Mouse (Mus musculus): Measurements from ENCODE around the gene Fry.
A peak's percentile ranks its signal among the peaks of the same experiment; 100 is the strongest.

Gene Fry

DNA sequence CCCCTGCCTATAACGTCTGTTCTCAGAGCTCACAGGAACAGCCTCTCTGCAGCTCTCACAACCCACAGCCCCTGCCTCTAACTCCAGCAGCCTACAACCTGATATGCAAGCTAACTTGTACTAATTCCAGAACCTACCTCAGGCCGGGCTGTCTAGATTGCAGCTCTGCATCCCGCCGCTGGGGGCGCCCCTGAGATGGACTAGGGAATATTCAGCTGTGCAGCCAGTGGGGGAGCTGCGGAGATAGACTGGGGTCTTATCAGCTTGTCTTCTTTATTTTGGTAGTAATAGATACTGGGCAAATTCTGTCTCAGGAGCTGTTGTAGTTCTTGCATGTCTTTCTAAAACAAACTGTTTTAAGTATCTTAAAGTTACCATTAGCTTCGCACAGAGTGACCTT is 101.9 kb downstream of the Fry start:
- no peak for DNase-seq (ENCODE audit: low spot score in 2 of 2)

GRCm38 (mm10) chr5:150221806-150222205 is 103.4 kb downstream of the Fry start:
- no peak for DNase-seq (ENCODE audit: low spot score in 2 of 2)

DNA sequence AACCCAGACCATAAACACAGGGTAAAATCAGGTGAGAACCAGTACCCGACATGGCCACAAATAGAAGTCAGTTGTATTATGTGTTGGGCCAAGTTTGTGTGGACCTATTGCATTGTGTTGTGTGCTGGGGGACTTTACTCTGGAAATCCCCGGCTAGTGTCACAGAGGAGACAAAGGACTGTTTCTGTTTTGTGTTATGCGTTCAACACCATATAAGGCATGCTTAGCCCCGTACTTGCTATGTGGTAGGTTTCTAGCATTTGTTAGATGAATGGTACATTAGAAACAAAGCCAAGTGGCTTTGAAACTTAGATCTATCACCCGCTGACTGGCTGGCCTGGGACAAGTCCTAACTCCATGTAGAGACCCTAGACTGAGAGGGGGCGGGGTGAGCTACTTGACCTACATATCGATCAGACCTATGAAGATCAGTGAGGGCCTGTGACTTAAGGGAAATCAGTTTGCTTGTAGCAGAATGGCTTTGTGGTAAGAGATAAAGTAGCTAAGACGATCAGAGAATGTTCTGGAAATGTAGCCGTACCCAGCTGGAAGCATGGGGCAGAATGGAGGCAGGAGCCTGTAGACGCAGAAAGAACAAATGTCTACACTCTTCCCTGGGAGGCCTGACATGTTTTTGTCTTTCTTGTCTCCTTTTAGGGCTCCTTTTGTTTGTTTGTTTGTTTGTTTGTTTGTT is 105.2 kb downstream of the Fry start:
- DNase-seq (ENCODE audit: low spot score in 2 of 2): no peak

DNA sequence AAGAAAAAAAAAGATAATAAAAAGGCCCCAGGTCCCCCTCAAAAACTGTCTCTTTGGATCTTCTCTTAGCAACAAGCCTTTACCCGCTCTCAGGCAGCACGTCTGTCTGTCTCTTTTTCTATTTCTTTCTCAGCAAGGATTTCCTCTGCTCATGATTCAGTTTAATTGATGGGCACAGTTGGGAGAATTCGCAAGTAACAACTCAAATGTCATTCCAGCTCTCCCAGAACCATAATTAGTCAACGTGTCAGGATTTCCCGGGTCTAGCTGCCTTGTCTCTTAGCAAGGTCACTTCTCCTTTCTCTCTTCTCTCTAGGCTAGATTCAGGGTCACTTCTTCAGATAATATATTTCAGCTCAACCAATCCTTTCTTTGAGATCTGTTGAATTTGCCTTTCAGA is 110.6 kb downstream of the Fry start:
- no peak for DNase-seq (ENCODE audit: low spot score in 2 of 2)

GRCm38 (mm10) chr5:150229776-150230175 is 111.3 kb downstream of the Fry start:
- DNase-seq (ENCODE audit: low spot score in 2 of 2): no peak

- no peak for DNase-seq (ENCODE audit: low spot score in 2 of 2)
These were observed 114.0 kb downstream of the Fry start for GRCm38 (mm10) chr5:150232159-150233150.

DNA sequence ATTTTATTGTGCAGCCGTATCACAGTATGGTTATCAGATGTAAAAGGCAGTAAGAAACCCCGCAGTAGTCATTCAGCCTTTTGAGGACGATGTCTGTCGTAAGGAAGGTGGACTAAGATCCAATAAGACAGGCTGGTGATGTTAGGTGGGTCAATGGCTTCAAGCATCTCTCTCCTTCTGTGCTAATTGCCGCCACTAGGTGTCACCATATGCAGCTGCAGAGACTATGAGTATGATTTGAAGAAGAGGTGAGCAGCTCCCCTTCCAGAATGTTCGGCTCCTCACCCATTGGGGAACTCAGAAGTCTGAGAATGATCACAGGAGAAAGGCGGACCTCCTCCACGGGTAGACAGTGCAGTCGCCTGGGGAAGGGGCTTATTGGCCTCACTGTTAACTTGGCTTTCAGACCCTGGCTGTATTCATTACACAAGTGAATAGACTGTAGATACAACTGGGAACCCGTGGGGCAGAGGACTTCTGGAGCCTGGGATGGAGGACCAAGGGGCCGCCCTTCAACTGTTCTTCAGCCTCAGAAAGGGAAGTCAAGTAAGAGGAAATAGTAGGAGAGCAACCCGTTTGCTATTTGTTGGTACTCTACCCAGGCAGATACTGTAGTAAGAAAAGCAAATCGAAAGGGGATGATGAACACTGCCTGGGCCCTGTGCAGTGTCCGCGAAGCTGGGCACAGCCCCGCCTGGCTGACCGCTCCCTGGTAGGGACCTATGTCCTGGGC is 114.9 kb downstream of the Fry start:
- DNase-seq (ENCODE audit: low spot score in 2 of 2): peak; percentile 65 to 82

DNA sequence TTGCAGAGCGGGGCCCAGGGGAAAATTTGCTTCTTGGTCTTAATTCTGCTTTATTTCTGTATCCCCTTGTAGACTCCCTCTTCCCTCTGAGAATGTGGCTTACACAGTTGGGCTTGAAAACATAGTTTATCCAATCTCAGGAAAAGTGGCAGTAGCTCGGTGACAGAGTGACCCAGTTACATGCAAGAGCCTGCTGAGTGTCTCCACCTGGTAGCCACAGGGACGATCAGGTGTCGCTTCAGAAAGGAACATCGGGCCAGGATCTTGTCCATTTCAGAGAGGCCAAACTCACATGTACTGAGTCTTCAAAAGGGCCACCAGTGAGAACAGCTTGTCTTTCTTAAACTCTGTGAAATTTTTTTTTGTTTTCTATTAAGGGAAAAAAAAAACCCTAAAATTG is 117.5 kb downstream of the Fry start:
- DNase-seq (ENCODE audit: low spot score in 2 of 2): no peak

GRCm38 (mm10) chr5:150236597-150236996 is 118.2 kb downstream of the Fry start:
- DNase-seq (ENCODE audit: low spot score in 2 of 2): no peak

- no peak for DNase-seq (ENCODE audit: low spot score in 2 of 2)
These were observed 123.2 kb downstream of the Fry start for GRCm38 (mm10) chr5:150241638-150242037.

- no peak for DNase-seq (ENCODE audit: low spot score in 2 of 2)
These were observed 128.3 kb downstream of the Fry start for GRCm38 (mm10) chr5:150246737-150247136.

DNA sequence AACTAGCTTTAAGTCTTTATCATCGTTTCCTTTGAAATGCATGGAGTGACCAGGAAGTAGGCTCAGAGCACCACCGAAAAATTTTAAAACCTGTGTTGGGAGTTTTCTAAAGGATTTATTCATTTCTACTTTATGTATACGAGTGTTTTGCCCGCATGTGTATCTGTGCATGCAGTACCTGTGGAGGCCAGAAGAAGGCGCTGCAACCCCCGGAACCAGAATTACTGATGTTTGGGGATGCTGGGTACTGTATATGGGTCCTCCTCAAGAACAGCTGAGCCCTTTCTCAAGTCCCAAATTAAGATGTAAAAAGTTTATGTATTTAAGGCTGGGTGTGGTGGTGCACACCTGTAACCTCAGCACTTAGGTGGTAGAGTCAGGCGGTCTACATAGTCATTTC is 139.3 kb downstream of the Fry start:
- DNase-seq (ENCODE audit: low spot score in 2 of 2): no peak

DNA sequence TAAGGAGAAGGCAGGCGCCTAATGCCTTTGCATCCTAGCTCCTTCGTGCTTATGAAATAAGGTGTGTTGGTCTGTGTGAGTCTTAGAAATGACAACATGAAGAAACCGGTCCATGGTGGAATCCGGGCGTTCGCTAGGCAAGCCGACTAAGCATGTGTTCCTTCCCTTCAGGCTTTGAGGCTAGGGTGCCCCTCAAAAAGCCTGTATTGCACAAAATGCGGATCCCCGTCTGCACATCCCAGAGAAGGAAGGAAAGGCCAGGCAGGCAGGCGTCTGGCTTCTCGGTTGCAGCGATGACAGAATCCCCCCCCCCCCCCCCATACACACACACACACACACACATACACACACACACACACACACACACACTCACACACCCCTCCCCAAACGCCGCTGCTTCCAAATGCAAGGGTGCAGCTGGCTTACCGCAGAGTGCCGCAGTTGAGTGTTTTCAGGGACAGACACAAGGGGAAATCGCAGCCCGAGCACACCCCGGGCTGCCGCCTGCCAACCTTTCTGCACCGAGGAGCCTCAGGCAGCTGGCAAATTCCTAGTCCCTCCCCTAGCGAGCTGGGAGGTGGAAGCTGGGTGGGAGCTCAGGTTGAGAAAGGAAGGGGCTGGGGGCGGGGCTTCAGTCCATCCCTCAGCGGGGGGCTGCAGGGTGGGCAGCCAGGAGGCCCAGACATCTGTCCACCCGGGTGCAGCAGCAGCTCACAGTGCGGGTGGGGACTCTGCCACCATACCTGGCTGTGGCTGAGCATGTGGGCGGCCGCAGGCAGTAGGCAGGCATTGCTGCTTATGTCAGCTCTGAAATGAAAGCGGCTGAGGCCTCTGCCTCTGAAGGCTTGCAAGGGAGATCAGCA is 141.0 kb downstream of the Fry start:
- DNase-seq (ENCODE audit: low spot score in 2 of 2): peak; percentile 79 to 83

DNA sequence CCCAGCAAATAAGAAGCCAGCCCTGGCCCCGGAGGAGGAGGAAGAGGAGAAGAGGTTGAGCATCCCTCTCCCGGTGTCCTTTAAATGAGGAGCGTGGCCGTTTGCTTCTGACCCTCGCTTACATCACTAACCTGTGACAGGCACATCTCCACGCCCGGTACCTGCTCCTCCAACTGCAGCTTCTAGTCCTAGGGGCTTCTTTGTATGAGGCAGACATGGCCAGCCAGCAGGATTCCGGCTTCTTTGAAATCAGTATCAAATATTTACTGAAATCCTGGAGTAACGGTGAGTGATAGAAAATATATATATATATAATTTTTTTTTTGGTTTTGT is 141.6 kb downstream of the Fry start:
- no peak for DNase-seq (ENCODE audit: low spot score in 2 of 2)

DNA sequence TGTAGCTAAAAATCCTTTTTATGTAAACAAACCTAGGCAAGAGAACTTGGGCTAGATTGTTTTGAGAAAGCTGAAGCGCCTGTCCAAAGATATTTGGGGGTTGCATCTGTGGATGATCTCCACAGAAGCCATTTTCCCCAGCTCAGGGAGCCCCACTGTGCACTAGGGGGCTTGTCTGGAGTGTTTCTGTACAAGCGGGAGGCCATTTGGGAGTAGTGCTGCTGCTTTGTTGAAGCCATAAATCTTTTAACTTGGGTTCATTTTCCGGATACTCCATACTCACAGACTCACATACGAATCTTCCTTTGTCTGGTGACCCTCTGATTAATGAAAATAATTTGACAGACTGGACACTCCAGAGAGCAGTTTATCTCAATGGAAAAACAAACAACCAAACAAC is 142.9 kb downstream of the Fry start:
- no peak for DNase-seq (ENCODE audit: low spot score in 2 of 2)

DNA sequence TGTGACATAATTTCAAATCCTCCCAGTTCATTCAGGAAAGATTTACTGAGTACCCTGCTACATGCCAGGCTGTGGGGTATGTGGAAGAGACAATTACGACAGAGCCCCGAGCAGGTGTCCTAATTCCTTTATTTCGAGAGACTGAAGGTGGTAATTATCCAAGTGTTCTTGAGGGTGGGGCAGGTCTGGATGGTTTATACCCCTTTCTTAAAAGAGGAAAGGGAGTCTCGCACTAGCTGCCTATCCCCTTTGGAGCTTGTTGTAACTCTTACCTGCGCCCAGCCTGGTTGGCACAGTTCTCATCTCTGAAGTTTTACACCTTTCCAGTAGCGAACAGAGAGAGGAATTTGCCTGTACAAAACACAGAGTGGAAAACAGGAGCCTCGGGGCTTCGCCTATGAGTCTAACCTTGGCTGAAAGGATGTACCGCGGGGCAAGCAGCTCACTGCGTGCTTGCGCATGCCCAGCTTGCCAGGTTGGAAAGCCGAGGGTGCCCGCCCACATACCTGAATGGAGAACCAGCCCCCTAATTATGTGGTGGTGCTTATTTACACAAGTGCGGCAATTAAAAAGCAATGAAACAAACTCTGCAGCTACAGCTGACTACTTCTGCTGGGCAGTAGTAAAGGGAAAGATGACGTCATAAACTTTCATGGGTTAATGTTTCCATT is 143.7 kb downstream of the Fry start:
- peak in 1 of 2 experiments; percentile 49 for DNase-seq (ENCODE audit: low spot score in 2 of 2)

DNA sequence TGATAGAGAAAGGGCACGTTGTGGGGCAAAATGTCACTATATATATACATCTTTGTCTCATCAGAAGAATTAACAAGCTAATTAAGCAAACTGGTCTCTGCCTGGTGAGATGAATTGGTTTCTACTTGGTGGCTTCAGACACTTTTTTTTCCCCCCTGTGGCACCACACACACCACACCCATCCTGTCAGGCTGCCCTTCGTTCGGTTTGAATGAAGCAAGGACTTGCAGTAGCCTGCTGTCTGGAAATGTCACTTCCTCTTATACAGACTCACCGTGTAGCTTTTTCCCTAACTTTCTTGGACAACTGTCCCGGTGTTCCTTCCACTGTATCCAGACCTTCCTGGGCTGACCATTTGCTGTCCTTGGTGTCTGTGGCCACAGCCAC is 144.3 kb downstream of the Fry start:
- no peak for DNase-seq (ENCODE audit: low spot score in 2 of 2)

- no peak for DNase-seq (ENCODE audit: low spot score in 2 of 2)
These were observed 144.7 kb downstream of the Fry start for GRCm38 (mm10) chr5:150263162-150263561.

DNA sequence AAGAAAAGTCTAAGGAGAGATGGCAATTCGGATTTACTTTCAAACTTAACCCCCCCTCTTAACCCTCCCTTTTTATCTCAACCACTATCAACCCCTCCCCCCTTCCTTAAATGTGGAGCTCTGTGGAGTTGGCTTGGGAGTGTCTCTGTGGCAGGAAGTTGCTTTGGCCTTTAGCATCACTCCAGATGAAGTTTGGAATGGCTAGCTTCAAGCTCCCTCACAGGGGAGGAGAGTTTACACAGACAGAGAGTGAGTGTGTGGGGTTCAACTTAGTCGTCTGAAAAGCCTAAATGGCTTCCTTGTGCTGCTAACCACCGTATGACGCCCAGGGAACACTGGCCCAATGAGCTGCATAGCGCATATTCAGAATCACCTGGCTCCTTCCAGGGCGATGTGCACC is 145.2 kb downstream of the Fry start:
- DNase-seq (ENCODE audit: low spot score in 2 of 2): no peak

DNA sequence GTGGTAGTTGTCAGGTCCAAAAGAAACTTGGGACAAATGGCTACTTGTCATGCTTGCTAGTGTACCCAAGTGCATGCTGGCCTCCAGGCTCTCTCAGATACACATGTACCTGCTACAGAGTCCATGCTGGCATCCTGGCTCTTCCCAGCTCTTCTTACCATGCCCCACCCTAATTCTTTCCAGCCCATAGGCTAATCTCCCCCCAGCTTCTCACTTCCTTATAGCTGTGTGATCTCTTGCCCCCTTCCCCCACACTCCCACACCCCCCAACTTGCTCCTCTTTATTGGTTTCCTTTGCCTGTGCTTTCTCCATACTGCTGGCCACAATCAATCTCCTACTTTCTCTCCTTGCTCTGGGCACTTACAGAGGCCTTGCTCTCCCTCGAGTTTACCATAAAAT is 146.6 kb downstream of the Fry start:
- DNase-seq (ENCODE audit: low spot score in 2 of 2): no peak

DNA sequence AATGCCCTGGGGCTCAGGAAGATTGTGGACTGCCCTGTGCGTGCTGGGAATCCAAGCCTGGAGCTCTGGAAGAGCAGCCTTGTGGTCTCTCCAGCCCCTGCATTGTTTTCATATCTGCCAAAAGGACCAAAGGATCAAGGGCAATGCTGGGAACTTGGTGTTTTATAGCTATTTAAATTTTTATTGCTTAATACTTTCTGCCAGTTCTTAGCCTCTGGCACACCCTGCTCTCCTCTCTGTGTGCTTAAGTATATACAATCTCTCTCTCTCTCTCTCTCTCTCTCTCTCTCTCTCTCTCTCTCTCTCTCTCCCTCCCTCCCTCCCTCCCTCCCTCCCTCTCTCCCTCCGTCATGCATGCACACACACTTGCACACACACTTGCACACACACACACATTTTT is 147.5 kb downstream of the Fry start:
- DNase-seq (ENCODE audit: low spot score in 2 of 2): no peak

Data from frontal cortex, postnatal 36 days (tissue).